Mouse (Mus musculus) small intestine, adult 2 months (tissue): ENCODE measurements at regions not wholly inside any gene's neighbourhood (a gene's known extent, or its start where the extent isn't known, plus 50 kb on each side); places are given as distances from the start of the nearest gene placed in this dataset.

Experiments used
- H3K27ac ChIP-seq: fragments of 200-500 bp; 2 replicates; pipeline ENCODE4 v1.5.1; 2012; ENCODE audit warnings: low read depth, low read length, control low read depth, inconsistent platforms; ENCODE audit not compliant: insufficient read depth
- H3K27me3 ChIP-seq: fragments of 200-500 bp; 2 replicates; pipeline ENCODE4 v1.6.1; 2012; ENCODE audit warnings: mild to moderate bottlenecking, moderate library complexity, low read length, inconsistent platforms; ENCODE audit not compliant: control insufficient read depth, insufficient read depth
- H3K36me3 ChIP-seq: fragments of 200-500 bp; 2 replicates; pipeline ENCODE4 v1.6.1; 2012; ENCODE audit warnings: mild to moderate bottlenecking, low read length, control low read depth, inconsistent platforms; ENCODE audit not compliant: control insufficient read depth, insufficient read depth
- H3K4me1 ChIP-seq: fragments of 200-500 bp; 2 replicates; pipeline ENCODE4 v1.6.1; 2012; ENCODE audit warnings: low read length, inconsistent platforms, mixed read lengths; ENCODE audit not compliant: control insufficient read depth, insufficient read depth, insufficient read length
- H3K4me3 ChIP-seq: fragments of 200-500 bp; 2 replicates; pipeline ENCODE4 v1.5.1; 2012; ENCODE audit warnings: low read depth, mild to moderate bottlenecking, control low read depth, inconsistent platforms, low read length, moderate library complexity
- CTCF ChIP-seq: fragments of 200-500 bp; IDR thresholded peaks from 2 replicates; pipeline ENCODE4 v1.5.1; 2012; ENCODE audit warnings: low read depth, mild to moderate bottlenecking, control low read depth, inconsistent platforms, low read length, moderate library complexity, mixed read lengths; ENCODE audit not compliant: insufficient replicate concordance, insufficient read length; ENCODE audit errors: extremely low read depth
- POLR2A ChIP-seq: fragments of 200-500 bp; IDR thresholded peaks from 2 replicates; pipeline ENCODE4 v1.6.1; 2012; ENCODE audit warnings: low read depth, mild to moderate bottlenecking, control low read depth, inconsistent platforms, low read length, moderate library complexity
- WGBS: fragments of 180-500 bp; shearing (Covaris S2); methylation state at CpG from one replicate; pipeline ENCODE4 v1.1.7; 2018; 5-methylcytosine and 5-hydroxymethylcytosine counted together

GRCm38 (mm10) chr4:81673398-81674265 is 231.0 kb upstream of the Mpdz start:
- TF ChIP-seq POLR2A (no peak), CTCF (no peak)
- Histone ChIP-seq H3K27ac (no peak overlapping the region), H3K4me3 (no peak overlapping the region), H3K4me1 (peaks cover 5% of the 10 kb centered on the region; the same call in 1 of the 2 replicates), H3K27me3 (no peaks in the 10 kb centered on the region), H3K36me3 (no peaks in the 10 kb centered on the region)
- 45% methylated on average over 4 of the region's 4 CpGs for WGBS

GRCm38 (mm10) chr4:81671986-81672385 is 229.4 kb upstream of the Mpdz start:
- Histone ChIP-seq H3K27ac (no peak overlapping the region), H3K27me3 (no peaks in the 10 kb centered on the region), H3K4me1 (peaks cover 5% of the 10 kb centered on the region; the same call in 1 of the 2 replicates), H3K36me3 (no peaks in the 10 kb centered on the region), H3K4me3 (no peak overlapping the region)
- TF ChIP-seq CTCF: no peak
- no peak for TF ChIP-seq POLR2A
- WGBS: 24% methylated on average over 2 of the region's 2 CpGs

GRCm38 (mm10) chr4:81669181-81669580 is 226.6 kb upstream of the Mpdz start:
- Histone ChIP-seq H3K27ac (no peak overlapping the region), H3K36me3 (no peaks in the 10 kb centered on the region), H3K27me3 (no peaks in the 10 kb centered on the region), H3K4me1 (peaks cover 5% of the 10 kb centered on the region; the same call in 1 of the 2 replicates), H3K4me3 (no peak overlapping the region)
- WGBS: 4% methylated on average over 3 of the region's 3 CpGs
- TF ChIP-seq CTCF (no peak), POLR2A (no peak)

- H3K27me3 ChIP-seq: no peaks in the 10 kb centered on the region
- TF ChIP-seq CTCF (no peak), POLR2A (no peak)
- H3K27ac ChIP-seq: no peak overlapping the region
- no peak overlapping the region for H3K4me3 ChIP-seq
- no peaks in the 10 kb centered on the region for H3K36me3 ChIP-seq
- H3K4me1 ChIP-seq: no peaks in the 10 kb centered on the region
Observed at GRCm38 (mm10) chr4:81661096-81661495, 218.5 kb upstream of the Mpdz start.

- TF ChIP-seq POLR2A (no peak), CTCF (no peak)
- 83% methylated on average over 3 of the region's 3 CpGs for WGBS
- no peak overlapping the region for H3K4me3 ChIP-seq
- H3K27me3 ChIP-seq: no peaks in the 10 kb centered on the region
- H3K4me1 ChIP-seq: no peaks in the 10 kb centered on the region
- no peaks in the 10 kb centered on the region for H3K36me3 ChIP-seq
- H3K27ac ChIP-seq: no peak overlapping the region
Observed at GRCm38 (mm10) chr4:81628496-81628828, 185.8 kb upstream of the Mpdz start.

- WGBS: 82% methylated on average over 12 of the region's 12 CpGs
- no peak for TF ChIP-seq CTCF
- TF ChIP-seq POLR2A: no peak
Observed at GRCm38 (mm10) chr4:81627714-81628495, 185.3 kb upstream of the Mpdz start.

GRCm38 (mm10) chr4:81625348-81625934 is 182.8 kb upstream of the Mpdz start:
- no peak overlapping the region for H3K27ac ChIP-seq
- H3K4me1 ChIP-seq: 0 out of 2 replicates have a peak, but pooled peaks cover 2% of the 10 kb centered on the region
- no peak overlapping the region for H3K4me3 ChIP-seq
- no peaks in the 10 kb centered on the region for H3K36me3 ChIP-seq
- no peaks in the 10 kb centered on the region for H3K27me3 ChIP-seq
- TF ChIP-seq POLR2A (no peak), CTCF (no peak)
- WGBS: 28% methylated on average over 10 of the region's 10 CpGs

More at GRCm38 (mm10) chr4:81627714-81628495, 185.3 kb upstream of the Mpdz start:
- Histone ChIP-seq H3K4me1 (no peaks in the 10 kb centered on the region), H3K27me3 (no peaks in the 10 kb centered on the region), H3K27ac (no peak overlapping the region), H3K36me3 (no peaks in the 10 kb centered on the region), H3K4me3 (no peak overlapping the region)
